Mouse (Mus musculus) kidney, adult 2 months (tissue): ENCODE measurements around the gene Rab37. TPM values are rescaled to one million over a fixed set of nuclear protein-coding genes. Genes with fewer than 3 reads are reported as not detected.

Source experiments
- DNase-seq: peaks from one replicate; pipeline ENCODE4 v3.0.0; 2021
- H3K27ac ChIP-seq: fragments of 200-500 bp; 2 replicates; pipeline ENCODE4 v1.5.1; 2012; ENCODE audit warnings: low read depth, low read length, control low read depth, inconsistent platforms; ENCODE audit not compliant: insufficient read depth
- H3K27me3 ChIP-seq: fragments of 200-500 bp; replicated peaks from 2 replicates; pipeline ENCODE4 v1.6.1; 2012; ENCODE audit warnings: mild to moderate bottlenecking, moderate library complexity, low read length, inconsistent platforms; ENCODE audit not compliant: control insufficient read depth, insufficient read depth
- H3K36me3 ChIP-seq: fragments of 200-500 bp; 2 replicates; pipeline ENCODE4 v1.6.1; 2012; ENCODE audit warnings: mild to moderate bottlenecking, moderate library complexity, low read length, inconsistent platforms; ENCODE audit not compliant: control insufficient read depth, insufficient read depth
- H3K4me1 ChIP-seq: fragments of 200-500 bp; 2 replicates; pipeline ENCODE4 v1.6.1; 2011; ENCODE audit warnings: low read length; ENCODE audit not compliant: control insufficient read depth, insufficient read depth
- H3K4me3 ChIP-seq: fragments of 200-500 bp; 2 replicates; pipeline ENCODE4 v1.5.1; 2011; ENCODE audit warnings: mild to moderate bottlenecking, low read depth, low read length, control low read depth; ENCODE audit not compliant: insufficient read depth
- CTCF ChIP-seq: fragments of 200-500 bp; conservative IDR thresholded peaks from 2 replicates; pipeline ENCODE4 v1.5.1; 2011; ENCODE audit warnings: low read depth, mild to moderate bottlenecking, control low read depth, low read length, moderate library complexity, mixed read lengths; ENCODE audit not compliant: insufficient read depth, insufficient read length
- POLR2A ChIP-seq: fragments of 200-500 bp; IDR thresholded peaks from one replicate; pipeline ENCODE4 v1.6.1; 2011; ENCODE audit warnings: low read depth, low read length, control low read depth
- WGBS: fragments of 180-500 bp; shearing (Covaris S2); methylation state at CpG from one replicate; pipeline ENCODE4 v1.1.7; 2018; 5-methylcytosine and 5-hydroxymethylcytosine counted together
- polyA plus RNA-seq: library from polyadenylated mRNA; depleted of rRNA; stranded (reverse); fragments of >200 nt; gene quantifications from 2 replicates; pipeline ENCODE4 v1.2.3, GENCODE M21; 2012

Gene Rab37
- polyA plus RNA-seq, 1 experiment: 1.1 TPM

- Histone ChIP-seq H3K27ac (no peak overlapping the region), H3K27me3 (no peaks in the 10 kb centered on the region), H3K4me3 (no peak overlapping the region), H3K4me1 (no peaks in the 10 kb centered on the region), H3K36me3 (no peaks in the 10 kb centered on the region)
- 73% methylated on average over 5 of the region's 5 CpGs for WGBS
- TF ChIP-seq POLR2A: no peak
- no peak for DNase-seq
Measured at GRCm38 (mm10) chr11:115100032-115100621, 8.9 kb downstream of the Rab37 start.

GRCm38 (mm10) chr11:115100741-115101140 lies 9.5 kb downstream of the Rab37 start:
- 62% methylated on average over 7 of the region's 7 CpGs for WGBS
- TF ChIP-seq CTCF (no peak), POLR2A (no peak)
- Histone ChIP-seq H3K4me3 (no peak overlapping the region), H3K27ac (no peak overlapping the region), H3K4me1 (no peaks in the 10 kb centered on the region), H3K27me3 (no peaks in the 10 kb centered on the region), H3K36me3 (no peaks in the 10 kb centered on the region)
- DNase-seq: no peak

GRCm38 (mm10) chr11:115101615-115102051 lies 10.4 kb downstream of the Rab37 start:
- H3K27ac ChIP-seq: no peak overlapping the region
- no peaks in the 10 kb centered on the region for H3K36me3 ChIP-seq
- no peak overlapping the region for H3K4me3 ChIP-seq
- TF ChIP-seq CTCF (no peak), POLR2A (no peak)
- no peaks in the 10 kb centered on the region for H3K27me3 ChIP-seq
- H3K4me1 ChIP-seq: no peaks in the 10 kb centered on the region
- DNase-seq: no peak
- WGBS: 45% methylated on average over 6 of the region's 6 CpGs

DNA sequence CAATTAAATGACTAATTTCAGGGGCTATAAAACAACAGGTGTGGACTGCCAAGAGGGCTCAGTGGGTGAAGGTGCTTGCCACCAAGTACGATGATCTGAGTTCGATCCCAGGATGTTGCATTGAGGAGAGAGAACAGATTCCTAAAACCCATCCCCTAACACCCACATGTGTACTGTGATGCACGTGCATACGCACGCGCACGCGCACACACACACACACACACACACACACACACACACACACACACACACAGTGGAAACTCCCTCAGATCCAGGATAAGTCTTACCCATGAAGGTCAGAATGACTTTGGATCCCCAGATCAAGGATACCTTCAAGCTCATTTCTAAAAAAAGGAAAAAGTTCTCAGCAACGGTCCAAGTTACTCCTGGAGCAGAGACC lies 10.9 kb downstream of the Rab37 start:
- TF ChIP-seq CTCF (no peak), POLR2A (no peak)
- H3K4me1 ChIP-seq: no peaks in the 10 kb centered on the region
- no peaks in the 10 kb centered on the region for H3K36me3 ChIP-seq
- no peak for DNase-seq
- WGBS: 82% methylated on average over 9 of the region's 9 CpGs
- H3K4me3 ChIP-seq: no peak overlapping the region
- H3K27me3 ChIP-seq: no peaks in the 10 kb centered on the region
- no peak overlapping the region for H3K27ac ChIP-seq

DNA sequence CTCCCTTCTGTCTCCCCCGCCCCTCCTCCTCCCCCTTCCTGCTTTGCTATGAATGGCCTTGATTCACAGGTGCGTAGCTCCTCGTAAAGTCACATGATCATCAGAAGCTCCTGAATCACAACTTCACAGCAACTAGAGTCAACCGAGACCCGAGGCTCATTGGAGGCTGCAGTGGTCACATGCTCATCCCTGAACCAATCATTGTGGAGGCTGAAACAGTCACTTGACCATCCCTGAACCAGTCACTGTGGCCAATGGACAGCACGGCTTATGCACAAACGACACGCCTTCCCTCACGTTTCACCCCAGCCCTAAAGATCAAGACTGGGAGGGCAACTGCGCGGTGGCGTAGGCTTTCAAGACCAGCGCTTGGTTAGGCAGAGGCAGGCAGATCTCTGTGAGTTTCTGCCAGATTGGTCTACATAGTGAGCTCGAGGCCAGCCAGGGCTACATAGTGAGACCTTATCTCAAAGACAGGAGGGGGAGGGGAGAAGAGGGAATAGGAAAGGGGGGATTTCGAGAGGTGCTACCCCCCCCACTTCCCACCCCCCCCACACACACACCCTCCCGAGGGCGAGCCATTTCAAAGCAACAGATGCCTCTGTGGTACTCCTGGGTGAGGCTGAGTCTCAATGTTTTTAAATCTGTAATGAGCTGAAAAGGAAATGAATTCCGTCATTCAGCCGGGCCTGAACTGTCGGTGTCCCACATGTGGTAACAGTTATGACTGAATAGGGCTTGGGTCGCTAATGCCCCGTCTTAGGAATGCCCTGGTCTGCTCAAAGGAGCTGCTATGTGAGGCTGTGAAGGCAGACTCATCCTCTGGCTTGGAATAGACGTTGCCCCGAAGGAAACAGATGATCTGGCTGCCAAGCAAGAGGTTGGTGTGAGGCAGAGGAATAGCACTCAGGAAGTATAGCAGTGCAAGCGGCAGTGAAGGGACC lies 12.5 kb downstream of the Rab37 start:
- Histone ChIP-seq H3K4me3 (no peak overlapping the region), H3K36me3 (no peaks in the 10 kb centered on the region), H3K27me3 (no peaks in the 10 kb centered on the region), H3K4me1 (no peaks in the 10 kb centered on the region), H3K27ac (no peak overlapping the region)
- 89% methylated on average over 25 of the region's 25 CpGs for WGBS
- TF ChIP-seq CTCF (no peak), POLR2A (no peak)
- no peak for DNase-seq

DNA sequence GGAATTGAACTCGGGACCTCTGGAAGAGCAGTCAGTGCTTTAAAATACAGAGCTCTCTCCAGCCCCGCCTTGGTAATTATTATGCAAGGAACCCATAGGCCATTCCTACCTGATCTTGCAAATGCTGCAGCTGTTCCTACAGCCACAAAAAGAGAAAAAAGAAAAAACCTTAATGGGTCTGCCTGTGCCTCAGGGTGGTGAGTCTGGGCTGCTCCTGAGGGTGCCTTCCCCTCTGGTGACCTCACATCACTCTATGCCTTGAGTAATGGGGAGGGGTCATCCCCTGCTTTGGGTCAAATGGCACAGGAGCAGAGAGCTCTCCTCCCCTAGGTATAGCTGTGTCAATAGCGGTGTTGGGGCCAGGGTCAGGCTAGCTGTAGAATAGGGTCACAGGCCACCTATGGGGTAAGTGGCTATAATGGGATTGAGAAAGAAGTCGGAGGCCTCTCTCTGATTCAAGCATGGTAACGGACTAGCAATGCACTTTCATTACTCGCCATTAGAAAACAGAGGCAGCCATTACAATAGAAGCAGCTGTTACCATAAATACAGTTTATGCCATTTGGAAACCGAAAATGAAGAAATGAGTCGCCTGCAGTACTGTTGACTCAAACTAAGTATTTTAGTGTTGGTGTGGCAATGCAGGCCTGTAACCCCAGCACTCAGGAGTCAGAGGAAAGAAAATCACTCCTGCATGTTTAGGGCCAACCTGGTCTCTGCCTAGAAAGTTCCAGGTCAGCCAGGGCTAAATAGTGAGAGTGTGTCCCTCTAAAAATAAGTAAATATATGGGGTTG lies 13.7 kb downstream of the Rab37 start:
- Histone ChIP-seq H3K36me3 (no peaks in the 10 kb centered on the region), H3K27ac (no peak overlapping the region), H3K27me3 (no peaks in the 10 kb centered on the region), H3K4me1 (no peaks in the 10 kb centered on the region), H3K4me3 (no peak overlapping the region)
- no peak for DNase-seq
- 78% methylated on average over 8 of the region's 8 CpGs for WGBS
- TF ChIP-seq POLR2A (no peak), CTCF (no peak)

GRCm38 (mm10) chr11:115106638-115107037 lies 15.4 kb downstream of the Rab37 start:
- WGBS: 86% methylated on average over 2 of the region's 2 CpGs
- TF ChIP-seq POLR2A (no peak), CTCF (no peak)
- no peak overlapping the region for H3K4me3 ChIP-seq
- H3K4me1 ChIP-seq: no peaks in the 10 kb centered on the region
- H3K27me3 ChIP-seq: no peaks in the 10 kb centered on the region
- H3K36me3 ChIP-seq: no peaks in the 10 kb centered on the region
- H3K27ac ChIP-seq: no peak overlapping the region
- no peak for DNase-seq
